Mouse (Mus musculus): ENCODE data around the gene Ttll4. TPM values are rescaled to one million over a fixed set of nuclear protein-coding genes. Genes with fewer than 3 reads are reported as not detected.

Gene Ttll4
- polyA plus RNA-seq, 1 experiment: 12.9 TPM

DNA sequence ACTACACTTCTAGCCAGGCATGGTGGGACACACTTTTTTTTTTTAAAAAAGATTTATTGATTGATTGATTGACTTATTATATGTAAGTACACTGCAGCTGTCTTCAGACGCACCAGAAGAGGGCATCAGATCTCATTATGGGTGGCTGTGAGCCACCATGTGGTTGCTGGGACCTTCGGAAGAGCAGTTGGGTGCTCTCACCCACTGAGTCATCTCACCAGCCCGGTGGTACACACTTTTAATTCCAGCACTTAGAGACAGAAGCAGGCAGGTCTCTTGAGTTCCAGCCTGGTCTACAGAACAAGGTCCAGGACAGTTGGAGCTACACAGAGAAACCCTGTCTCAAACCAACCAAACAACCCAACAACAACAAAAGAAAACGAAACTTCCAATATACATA is 50.5 kb downstream of the Ttll4 start:
- no peak for DNase-seq (ENCODE audit: low read depth)

DNA sequence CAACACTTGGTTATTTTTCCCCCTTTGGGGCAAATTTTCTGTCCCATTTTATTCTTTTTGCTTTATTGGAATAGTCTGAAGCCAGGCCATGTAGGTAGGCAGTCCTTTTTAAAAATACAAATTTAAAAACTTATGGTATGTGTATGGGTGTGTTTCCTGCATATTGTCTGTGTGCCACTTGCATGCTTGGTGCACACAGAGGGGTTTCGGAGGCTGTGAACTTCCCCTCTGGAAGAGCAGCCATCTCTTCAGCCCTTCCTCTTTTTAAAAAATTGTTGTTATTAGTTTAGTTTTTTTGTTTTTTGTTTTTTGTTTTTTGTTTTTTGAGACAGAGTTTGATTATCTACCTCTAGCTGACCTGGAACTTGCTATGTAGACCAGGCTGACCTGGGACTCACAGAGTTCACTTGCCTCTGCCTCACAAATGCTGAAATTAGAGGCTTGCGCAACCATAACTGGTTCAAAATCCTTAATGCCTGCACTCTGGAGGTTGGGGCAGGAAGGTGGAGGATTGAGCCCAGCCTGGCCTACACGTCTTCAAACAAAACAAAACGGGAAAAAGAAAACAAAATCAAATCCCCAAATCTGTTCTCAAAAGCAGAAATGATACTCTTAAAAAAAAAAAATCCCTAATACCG is 51.0 kb downstream of the Ttll4 start:
- peak; percentile 52 for DNase-seq (ENCODE audit: low read depth)

DNA sequence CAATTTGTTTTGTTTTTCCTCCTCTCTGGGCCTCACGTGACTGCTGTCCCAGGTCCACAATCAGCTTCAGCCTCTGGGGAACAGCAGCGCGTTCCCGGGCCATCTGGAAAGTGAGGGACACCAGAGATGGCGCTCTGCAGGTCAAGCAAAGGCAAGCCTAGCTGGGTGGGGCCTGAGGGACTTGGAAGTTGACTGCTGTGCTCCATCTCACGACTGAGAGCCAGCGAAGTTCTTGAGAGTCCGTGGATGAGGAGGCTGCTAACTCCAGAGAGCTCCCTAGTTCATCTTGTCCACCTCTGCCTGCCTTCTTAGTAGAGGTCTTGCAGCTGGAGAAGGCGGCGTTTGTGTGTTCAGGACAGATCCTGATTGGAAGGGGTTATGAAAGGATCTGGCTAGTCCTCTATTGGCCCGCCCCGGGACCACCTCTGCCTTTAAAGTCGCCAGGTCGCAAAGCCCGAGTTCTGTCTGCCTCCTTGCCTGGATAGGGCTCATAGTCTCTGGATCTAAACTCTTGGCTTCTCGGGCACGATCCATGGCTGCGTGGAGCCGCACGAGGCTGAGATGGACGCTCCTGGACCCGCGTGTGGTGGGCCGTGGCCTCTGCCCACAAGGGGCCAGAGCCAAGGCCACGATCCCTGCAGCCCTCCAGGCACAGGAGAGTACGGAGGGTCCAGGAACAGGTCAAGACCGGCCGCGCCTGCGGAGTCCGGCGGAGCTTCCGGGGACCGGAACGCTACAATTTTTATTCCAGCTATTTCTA is 51.7 kb downstream of the Ttll4 start, which contains the start of gene Cyp27a1:
TSS of gene Cyp27a1 (plus strand) at position 476 of the 760 bp plus-strand sequence.
- no peak for DNase-seq (ENCODE audit: low read depth)

DNA sequence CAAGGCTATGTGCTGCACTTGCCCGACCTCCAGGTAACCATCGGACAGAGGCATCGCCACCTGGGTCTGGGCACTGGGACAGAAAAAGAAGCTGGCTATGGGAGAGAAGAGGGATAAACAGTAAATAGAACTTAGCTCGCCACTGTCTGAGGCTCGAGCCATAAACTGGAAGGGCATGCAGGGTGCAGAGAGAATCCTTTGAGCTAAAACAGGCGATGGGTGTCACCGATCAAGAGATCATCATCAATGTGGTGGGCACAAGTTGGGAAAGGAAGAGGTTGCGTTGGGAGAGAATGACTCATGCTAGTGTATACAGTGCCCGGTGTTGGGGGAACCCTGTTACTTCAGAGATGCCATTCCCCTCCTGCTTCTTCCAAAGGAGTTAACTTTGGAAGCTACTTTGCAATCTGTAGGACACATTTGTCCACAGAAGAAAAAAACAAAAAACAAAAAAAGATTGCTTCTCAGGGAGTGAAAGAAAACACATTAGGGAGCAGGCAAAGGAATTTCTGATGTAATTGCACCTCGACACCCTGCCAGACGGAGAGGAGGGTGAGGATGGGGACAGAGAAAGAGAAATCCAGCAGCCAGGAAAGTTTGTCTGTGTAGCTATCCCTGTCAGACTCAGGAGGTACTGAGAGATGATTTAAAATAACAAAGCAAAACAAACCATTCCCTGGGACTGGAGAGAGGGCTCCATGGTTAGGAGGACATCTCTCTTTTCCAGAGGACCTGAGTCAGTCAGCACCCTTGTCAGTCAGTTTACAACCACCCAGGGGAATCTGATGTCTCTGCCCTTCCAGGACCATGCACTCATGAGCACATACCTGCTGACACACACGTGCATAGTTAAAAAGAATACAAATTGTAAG is 52.5 kb downstream of the Ttll4 start:
- no peak for DNase-seq (ENCODE audit: low read depth)

DNA sequence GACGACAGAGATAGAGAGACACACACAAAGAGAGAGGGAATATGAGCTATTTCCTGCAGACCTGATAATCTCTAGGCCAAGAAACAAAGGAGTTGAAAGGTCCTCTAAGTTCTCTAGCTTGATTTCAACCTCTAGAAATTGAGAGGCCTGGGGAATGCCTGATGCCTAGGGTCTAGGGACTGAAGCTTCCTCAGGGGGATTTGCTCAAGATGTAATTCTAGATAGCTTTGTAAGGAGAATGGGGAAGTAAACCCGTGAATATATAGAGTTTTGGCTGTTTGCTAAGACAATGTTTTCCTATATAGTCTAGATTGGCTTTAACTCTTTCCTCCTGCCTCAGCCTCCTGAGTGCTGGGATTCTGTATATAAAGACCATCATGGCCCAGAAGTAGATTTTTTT is 53.4 kb downstream of the Ttll4 start:
- no peak for DNase-seq (ENCODE audit: low read depth)

DNA sequence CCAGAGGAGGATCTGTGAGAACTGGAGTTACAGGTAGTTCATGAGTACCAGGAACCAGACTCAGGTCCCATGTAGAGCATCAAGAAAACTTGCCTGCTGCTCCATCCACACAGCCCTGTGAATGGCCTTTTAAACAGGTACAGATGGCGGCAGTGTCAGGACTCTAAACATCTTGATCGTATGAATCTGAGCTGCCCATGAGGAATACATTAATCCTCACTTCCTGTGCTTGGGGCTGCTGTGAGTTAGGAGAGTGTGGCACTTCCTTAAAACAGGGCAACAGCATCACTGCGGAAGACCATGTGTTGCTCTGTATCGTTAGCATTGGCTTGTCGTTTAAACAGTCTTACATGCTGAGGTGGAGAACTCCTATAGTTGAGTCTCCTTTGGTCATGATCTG is 53.9 kb downstream of the Ttll4 start:
- no peak for DNase-seq (ENCODE audit: low read depth)

DNA sequence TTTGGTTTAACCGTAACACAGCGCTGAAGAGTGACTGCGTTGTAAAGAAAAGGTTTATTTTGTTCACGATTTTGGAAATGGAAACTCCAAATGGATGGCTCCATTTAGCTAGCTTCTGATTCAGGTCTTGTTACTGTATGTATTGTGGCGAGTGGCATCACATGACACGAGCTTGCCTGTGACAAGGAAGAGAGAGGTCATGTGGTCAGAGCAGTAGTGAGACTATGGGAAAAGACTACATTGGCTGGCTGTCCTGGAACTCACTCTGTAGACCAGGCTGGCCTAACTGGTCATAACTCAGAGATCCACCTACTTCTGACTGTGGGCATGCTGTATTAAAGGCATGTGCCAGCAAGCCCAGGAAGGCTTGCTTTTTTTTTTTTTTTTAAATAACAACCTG is 54.3 kb downstream of the Ttll4 start:
- DNase-seq (ENCODE audit: low read depth): no peak

DNA sequence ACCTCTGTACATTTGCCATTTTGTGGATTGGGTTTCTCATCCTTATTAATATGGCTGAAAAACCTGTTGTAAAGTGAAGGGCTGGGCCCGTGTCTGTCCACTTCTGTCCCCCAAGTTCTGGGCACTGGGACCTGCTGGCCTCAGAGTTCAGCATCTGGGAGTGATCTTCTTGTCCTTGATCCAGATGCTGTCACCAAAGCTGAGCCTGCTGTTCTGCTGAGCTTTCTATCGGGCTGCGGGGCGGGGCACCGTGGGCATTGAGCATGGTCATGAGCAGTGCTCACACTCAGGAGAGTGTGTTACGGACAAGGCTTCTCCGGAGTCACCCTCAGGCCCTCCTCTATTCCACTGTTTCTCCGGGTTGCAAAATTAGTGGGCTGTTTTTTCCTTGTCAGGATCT is 56.6 kb downstream of the Ttll4 start:
- DNase-seq (ENCODE audit: low read depth): no peak

DNA sequence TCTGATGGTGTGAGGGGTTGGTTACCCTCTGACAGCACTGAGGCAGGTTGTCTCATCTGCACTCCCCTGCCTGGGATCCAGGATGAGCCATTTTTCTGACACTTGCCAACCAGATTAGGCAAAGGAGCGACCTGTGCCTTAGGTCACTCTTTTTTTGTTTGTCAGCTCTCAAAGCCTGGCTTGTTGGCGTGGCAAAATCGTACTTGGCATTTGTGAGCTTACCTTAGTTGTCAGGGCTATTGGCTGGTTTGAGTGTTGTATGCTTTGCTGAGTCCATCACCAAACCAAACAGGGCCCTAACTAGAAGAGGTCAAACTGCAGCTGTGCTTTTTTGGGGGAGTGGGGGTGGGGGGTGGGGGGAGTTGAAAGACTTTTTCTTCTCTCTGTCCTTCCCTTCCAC is 57.7 kb downstream of the Ttll4 start:
- no peak for DNase-seq (ENCODE audit: low read depth)

DNA sequence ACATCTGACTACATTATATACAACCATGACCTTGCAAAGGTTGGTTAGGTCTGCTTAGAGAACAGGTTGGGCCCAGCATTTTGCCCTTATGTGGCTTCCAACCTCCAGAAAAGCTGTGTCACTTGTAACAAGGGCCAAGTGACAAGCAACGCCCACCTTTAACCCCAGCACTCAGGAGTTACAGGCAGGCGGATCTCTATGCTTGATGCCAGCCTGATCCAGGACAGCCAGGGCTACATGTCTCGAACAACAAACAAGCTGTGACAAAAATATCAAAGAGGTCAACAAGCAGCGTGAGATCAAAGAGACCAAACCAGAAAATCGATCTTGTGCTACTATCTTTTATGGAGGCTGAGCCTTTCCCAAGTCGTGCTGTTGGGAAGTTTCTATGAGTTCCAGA is 60.1 kb downstream of the Ttll4 start:
- DNase-seq (ENCODE audit: low read depth): no peak

DNA sequence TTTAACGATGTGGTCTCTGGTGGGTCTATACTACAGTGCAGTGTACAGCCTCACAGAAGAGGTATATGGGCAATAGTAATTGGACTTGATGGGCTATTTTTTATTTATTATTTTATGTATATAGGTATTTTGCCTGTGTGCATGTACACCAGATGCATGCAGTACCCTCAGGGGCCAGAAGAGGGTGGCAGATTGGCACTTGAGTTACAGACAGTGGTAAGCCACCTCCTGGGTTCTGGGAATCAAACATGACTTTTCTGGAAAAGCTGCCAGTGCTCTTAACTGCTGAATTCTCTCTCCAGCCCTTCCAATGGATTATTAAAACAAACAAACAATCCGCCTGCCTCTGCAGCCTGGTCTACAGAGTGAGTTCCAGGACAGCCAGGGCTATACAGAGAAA is 62.2 kb downstream of the Ttll4 start:
- no peak for DNase-seq (ENCODE audit: low read depth)

DNA sequence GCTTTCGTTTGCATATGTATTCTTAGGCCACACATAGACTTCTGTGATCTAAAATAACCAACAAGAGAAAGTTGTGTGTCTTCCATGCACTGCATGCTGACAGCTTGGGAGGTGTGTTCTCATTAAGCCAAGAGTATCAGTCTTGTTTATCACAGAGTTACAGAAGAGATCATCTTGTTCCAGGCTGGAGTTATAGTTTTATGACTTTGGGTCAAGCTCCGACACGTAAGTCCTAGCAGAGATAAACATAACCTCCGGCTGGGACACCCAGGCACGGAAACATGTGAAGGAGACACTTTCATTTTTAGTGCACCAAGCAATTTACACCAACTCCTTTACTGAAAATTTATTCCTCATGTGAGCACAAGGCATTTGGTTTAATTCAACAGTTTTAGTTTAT is 64.6 kb downstream of the Ttll4 start:
- peak; percentile 58 for DNase-seq (ENCODE audit: low read depth)

DNA sequence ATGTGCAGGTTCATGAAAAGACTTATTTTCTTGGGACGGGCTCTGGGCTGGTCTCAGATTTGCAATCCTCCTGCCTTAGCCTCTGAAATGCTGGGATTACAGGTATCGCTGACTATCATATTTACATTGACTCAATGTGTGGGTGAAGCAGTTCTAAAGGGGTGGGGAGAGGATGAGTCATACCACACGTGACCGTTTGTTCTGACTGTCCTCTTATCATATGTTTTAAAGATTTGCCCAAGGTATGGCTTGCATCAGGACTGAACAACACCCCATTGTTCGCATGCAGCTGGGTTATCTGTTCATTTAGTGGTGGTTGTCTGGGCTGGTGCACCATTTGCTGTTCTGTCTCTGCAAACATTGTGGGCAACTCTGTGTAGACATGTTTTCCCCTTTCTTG is 65.1 kb downstream of the Ttll4 start:
- peak; percentile 59 for DNase-seq (ENCODE audit: low read depth)

DNA sequence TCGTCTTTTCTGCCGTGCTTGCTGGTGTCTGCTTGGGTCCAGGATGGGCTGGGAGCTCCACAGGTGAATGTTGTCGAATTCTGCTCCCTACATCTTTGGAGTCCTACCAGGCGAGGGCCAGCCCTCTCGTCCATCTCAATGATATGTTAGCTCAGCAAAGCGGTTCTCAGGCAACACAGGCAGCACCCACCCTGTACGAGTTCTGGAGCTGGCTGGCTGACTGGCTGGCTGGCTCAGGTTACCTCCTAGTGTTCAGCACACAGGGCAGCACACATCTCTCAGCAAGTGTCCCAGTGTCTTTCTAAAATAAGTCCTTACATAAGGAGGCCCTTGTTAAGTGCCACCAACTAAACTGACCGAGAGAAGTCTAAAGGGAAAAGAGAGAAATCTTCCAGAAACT is 66.9 kb downstream of the Ttll4 start:
- DNase-seq (ENCODE audit: low read depth): no peak

DNA sequence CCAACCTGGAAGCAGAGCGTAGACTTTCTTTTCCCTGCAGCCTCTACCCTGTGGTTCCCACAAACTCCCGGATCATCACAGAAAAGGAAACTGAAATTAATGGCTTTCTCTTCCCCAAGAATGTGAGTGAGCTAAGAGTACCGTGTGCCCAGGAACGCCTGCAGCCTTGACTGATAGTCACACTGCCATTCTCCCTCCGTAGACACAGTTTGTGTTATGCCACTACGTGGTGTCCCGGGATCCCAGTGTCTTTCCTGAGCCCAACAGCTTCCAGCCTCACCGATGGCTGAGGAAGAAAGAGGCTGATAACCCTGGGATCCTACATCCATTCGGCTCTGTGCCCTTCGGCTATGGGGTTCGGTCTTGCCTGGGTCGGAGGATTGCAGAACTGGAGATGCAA is 75.4 kb downstream of the Ttll4 start:
- DNase-seq (ENCODE audit: low read depth): no peak

DNA sequence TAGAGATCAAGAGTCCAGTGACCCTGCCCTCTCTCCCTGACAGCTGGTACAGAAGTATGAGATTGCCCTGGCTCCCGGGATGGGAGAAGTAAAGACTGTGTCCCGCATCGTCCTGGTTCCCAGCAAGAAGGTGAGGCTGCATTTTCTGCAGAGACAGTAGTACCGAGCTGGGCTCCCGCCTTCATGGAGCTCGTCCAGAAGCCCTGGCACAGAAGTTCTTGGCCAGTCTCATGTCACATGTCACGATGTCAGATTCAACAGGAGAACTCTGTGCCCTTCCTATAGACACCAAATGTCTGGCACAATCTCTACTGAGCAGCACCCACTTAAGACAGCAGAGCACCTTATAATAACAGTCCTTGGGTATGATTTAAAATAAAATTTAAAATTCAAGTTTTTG is 76.0 kb downstream of the Ttll4 start:
- DNase-seq (ENCODE audit: low read depth): no peak

DNA sequence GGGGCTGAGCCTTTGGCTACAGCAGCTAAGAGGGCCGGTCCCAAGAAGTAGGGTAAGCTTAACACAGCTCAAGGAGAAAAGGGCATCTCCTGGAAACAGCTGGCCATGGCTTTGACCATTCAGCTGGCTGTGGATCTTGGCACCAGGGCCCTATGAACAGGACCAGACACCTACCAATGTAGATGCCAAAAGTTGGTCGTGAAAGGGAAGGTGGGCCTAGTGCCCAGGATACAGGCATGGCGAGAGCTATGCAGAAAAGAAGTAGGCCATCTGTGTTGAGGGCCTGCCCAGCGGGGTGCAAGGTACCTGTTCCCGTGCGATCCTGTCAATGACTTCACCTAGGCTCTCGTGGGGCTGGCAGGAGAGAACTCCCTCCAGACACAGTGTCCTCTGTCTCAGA is 79.3 kb downstream of the Ttll4 start:
- no peak for DNase-seq (ENCODE audit: low read depth)

DNA sequence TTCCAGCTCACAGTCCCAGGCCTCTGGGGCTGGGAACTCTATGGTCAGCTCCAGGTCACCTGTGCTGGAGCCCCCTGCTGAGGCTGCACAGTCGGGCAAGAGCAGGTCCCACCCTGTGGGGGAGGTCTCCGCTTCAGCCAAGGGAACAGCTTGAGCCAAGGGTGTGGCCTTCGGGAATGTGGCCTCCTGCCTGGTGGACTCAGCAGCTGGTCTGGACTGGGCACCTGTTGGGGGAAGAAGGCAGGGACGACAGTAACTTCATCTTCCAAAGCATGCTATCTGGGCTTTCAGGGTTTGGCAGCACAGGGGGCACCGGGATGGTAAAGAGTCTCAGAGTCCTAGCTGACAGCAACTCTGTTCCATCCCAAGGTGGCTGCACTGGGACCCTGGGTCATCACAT is 85.8 kb downstream of the Ttll4 start:
- no peak for DNase-seq (ENCODE audit: low read depth)

DNA sequence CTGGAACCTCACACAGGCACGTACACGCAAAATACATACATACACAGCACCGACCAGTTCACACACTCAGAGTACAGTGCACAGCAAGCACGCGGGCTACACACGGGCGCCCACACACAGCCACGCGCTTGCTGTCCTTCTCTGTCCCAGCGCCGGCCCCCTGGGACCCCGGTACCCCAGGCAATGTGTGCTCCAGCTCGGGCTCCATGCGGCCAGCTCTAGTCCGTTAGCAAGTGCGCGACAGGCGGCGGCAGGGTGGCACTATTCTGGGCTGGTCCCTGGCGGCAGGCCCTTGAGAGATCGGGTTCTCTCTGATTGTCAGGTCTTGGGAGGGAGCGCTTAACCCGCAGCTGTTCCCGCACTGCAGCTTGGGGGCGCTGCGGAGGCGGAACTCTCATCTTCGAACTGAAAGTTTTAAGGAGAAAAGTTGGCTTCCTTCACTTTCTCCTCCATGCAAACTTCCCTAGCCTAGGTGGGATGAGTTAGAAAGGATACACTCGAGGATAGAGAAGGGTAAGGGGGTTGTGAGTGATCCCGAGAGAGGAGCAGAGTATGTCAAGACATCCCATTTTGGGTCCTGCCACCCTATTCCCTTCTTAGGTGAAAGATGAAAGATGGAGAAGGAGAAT is 87.2 kb downstream of the Ttll4 start, which contains the start of gene Prkag3:
TSS of gene Prkag3 (minus strand) at position 579 of the 629 bp plus-strand sequence.
- no peak for DNase-seq (ENCODE audit: low read depth)

DNA sequence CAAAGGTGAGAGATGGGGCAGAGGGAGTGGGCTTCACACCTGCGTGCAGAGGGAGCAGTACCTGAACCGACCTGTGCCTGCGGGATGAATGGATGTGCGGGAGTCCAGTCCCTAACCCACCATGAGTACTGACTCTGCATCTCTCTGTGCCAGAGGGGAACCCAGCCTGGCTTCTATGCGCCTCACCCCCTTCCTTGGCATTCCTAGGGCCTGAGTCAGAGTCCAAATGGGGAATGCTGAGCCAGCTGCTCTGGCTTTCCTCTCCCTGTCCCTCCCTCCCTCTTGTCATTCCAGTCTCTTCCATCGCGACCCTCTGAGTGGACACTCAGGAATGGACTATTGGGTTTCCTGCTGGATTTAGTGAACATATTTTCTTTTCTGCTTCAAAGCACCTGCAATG is 87.8 kb downstream of the Ttll4 start:
- DNase-seq (ENCODE audit: low read depth): no peak

DNA sequence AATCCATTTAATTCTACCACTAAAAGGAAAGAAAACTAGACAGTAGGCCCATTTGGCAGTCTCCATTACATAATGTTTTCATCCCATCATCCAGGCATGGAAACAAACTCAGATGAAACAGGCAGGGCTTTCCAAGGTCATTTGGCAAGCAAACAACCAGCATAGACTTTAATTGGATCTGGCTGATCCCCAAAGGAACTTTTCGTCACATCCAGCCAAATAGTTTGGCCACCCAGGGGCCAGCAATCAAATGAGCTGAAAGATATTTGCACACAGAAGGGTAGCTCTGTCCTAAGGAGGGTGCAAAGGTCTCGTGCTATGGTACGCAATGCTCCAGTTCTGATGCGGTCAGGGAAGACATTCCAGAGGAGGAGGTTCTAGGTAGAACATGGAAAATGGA is 89.1 kb downstream of the Ttll4 start:
- DNase-seq (ENCODE audit: low read depth): no peak

DNA sequence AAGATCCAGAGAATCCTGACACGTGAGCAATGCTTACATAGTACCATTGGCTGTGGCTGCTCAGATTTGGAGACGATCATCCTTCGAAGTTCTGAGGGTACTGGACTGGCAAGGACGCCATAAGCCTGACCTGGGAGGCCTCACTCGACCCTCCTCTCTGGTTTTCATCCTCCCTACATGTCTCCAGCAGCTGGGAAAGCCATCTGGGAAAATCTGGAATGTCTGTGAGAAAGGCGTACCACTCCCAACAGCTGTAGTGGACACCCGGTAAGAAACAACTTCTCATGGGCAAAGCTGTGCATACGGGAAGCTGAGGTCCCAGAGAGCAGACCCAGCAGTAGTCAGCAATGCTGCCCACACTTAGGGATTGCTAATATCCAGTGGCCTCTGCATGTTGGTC is 90.6 kb downstream of the Ttll4 start:
- no peak for DNase-seq (ENCODE audit: low read depth)

Measured in gonadal fat pad, adult 2 months (tissue).